Mouse (Mus musculus) neural tube, embryonic 11.5 days (tissue): Measurements from ENCODE around the gene Rasgrp3. TPM values are rescaled to one million over a fixed set of nuclear protein-coding genes. Genes with fewer than 3 reads are reported as not detected.

Experiments
- ATAC-seq: fragments of 200-750 bp; cut with Nextera tagmentation; 2 replicates; pipeline ENCODE4 v1.8.0; 2017; ENCODE audit warnings: moderate number of reproducible peaks, mild to moderate bottlenecking, moderate TSS enrichment, moderate library complexity; ENCODE audit not compliant: insufficient read depth, low FRiP score, low TSS enrichment
- DNase-seq: peaks from one replicate; pipeline ENCODE4 v3.0.0-alpha.2; 2015; ENCODE audit warnings: low spot score
- H3K27ac ChIP-seq: fragments of 300-500 bp; sonication (generic); 2 replicates; pipeline ENCODE4 v1.5.1; 2014; ENCODE audit warnings: low read depth, mild to moderate bottlenecking, low read length
- H3K27me3 ChIP-seq: fragments of 300-500 bp; sonication (generic); 2 replicates; pipeline ENCODE4 v1.6.1; 2014; ENCODE audit warnings: mild to moderate bottlenecking, low read length, mixed read lengths; ENCODE audit not compliant: control insufficient read depth, insufficient read depth
- H3K36me3 ChIP-seq: fragments of 300-500 bp; sonication (generic); 2 replicates; pipeline ENCODE4 v1.6.1; 2014; ENCODE audit warnings: mild to moderate bottlenecking, low read length, moderate library complexity, mixed read lengths; ENCODE audit not compliant: control insufficient read depth, insufficient read depth
- H3K4me1 ChIP-seq: fragments of 300-500 bp; sonication (generic); 2 replicates; pipeline ENCODE4 v1.6.1; 2014; ENCODE audit warnings: low read length, mixed read lengths; ENCODE audit not compliant: control insufficient read depth, insufficient read depth
- H3K4me2 ChIP-seq: fragments of 300-500 bp; sonication (generic); 2 replicates; pipeline ENCODE4 v1.6.1; 2014; ENCODE audit warnings: low read depth, mild to moderate bottlenecking, moderate library complexity
- H3K4me3 ChIP-seq: fragments of 300-500 bp; sonication (generic); 2 replicates; pipeline ENCODE4 v1.5.1; 2014; ENCODE audit warnings: low read depth, low read length
- H3K9ac ChIP-seq: fragments of 300-500 bp; sonication (generic); 2 replicates; pipeline ENCODE4 v1.6.1; 2014; ENCODE audit warnings: mild to moderate bottlenecking, low read length
- H3K9me3 ChIP-seq: fragments of 300-500 bp; sonication (generic); 2 replicates; pipeline ENCODE4 v1.6.1; 2016; ENCODE audit warnings: low read length; ENCODE audit not compliant: control insufficient read depth
- WGBS: fragments of 180-500 bp; shearing (Covaris S2); extraction: QIAGEN DNeasy Blood & Tissue Kit; methylation state at CpG from one replicate; pipeline ENCODE4 v1.1.7; 2014; 5-methylcytosine and 5-hydroxymethylcytosine counted together
- polyA plus RNA-seq: library from polyadenylated mRNA; unstranded; fragments of >200 nt; fragmentation: Nextera tagmentation; extraction: Ambion mirVana; gene quantifications from 2 replicates; pipeline ENCODE4 v1.2.1, GENCODE M21; 2014

Gene Rasgrp3
- polyA plus RNA-seq, 1 experiment from 2014 or later, result 11.6 TPM

DNA sequence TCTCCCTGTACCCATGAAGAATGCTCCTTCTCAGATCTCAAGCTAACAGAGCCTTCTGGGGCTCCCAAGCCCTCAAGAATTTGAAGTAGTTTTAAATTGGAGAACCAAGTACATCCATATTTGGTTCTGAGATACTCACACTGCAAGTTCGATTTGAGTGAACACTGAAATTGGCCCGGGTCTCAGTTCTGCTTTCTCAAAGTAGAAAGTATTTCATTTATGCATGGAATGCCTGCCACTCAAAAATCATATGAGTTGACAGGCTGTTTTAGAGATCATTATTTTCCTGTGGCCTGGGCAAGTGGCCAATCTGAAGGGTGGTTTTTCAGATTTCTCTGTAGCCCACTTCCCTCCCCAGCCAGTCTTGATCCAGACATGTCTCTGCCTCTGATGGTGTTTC, 36.7 kb downstream of the Rasgrp3 start:
- DNase-seq, result no peak
- Histone ChIP-seq H3K4me1 (no peaks in the 10 kb centered on the region), H3K27ac (no peak overlapping the region), H3K4me3 (no peak overlapping the region), H3K9me3 (no peaks in the 10 kb centered on the region), H3K4me2 (no peak overlapping the region), H3K27me3 (no peaks in the 10 kb centered on the region), H3K36me3 (no peaks in the 10 kb centered on the region), H3K9ac (no peak overlapping the region)
- no peak for ATAC-seq
- 90% methylated on average over 2 of the region's 2 CpGs for WGBS

DNA sequence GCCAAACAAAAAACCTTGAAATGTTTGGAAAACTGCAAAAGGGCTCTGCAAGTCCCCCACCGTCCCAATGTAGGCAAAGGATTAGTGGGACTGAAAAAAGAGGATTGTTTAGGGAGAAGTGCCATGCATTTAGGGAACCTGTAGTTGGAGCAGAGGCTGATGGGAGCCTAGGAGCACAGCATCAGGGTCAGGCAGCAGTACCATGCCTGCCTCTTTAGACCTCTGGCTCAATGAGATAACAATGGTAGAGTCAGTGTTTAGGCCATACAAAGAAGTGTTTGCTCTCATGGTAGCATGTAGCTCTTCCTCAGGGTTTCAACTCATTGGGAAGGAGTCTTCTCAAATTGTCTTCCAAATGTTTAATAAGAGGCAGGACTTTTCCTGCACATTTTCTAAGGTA, 40.3 kb downstream of the Rasgrp3 start:
- WGBS, result 80% methylated on average over 1 of the region's 1 CpGs
- ATAC-seq, result no peak

DNA sequence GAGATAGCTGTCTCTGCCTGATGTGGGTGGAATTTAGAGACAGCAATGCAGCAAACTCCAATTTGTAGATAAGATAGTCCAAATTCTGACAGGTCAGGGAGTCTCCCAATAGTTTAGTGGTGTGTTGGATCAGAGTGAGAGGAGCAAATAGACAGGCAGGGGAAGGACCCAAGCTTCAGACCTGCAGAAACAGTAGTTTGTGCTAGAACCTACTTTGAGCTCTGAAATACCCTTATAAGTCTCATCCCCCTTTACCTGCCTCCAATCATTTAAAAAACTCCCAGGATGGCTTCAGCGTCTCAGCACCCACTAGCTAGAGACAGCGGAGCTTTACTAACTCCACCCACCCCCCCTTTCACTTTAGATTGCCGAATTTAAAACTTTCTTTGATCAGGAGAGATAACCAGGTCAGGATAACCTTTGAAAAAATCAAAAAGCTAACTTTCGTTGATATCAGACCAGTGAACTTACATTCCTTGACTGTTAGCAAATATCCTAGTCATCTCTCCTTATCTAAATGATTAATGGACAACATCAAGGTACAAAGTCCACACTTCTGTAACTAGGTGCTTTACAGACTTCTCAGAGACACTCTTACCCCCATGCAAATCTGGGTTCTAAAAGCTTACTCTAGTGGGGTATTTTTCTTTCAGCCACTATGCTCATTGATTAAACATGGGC, 41.2 kb downstream of the Rasgrp3 start:
- ATAC-seq, result no peak
- no peak overlapping the region for H3K4me3 ChIP-seq
- 84% methylated on average over 4 of the region's 4 CpGs for WGBS
- H3K36me3 ChIP-seq, result no peaks in the 10 kb centered on the region
- H3K9ac ChIP-seq, result no peak overlapping the region
- no peak overlapping the region for H3K4me2 ChIP-seq
- no peaks in the 10 kb centered on the region for H3K27me3 ChIP-seq
- H3K4me1 ChIP-seq, result no peaks in the 10 kb centered on the region
- H3K9me3 ChIP-seq, result no peaks in the 10 kb centered on the region
- no peak overlapping the region for H3K27ac ChIP-seq
- no peak for DNase-seq

More for the DNA sequence above, 40.3 kb downstream of the Rasgrp3 start:
- H3K9me3 ChIP-seq, result no peaks in the 10 kb centered on the region
- no peak overlapping the region for H3K27ac ChIP-seq
- no peaks in the 10 kb centered on the region for H3K4me1 ChIP-seq
- H3K27me3 ChIP-seq, result no peaks in the 10 kb centered on the region
- H3K9ac ChIP-seq, result no peak overlapping the region
- no peak for DNase-seq
- H3K4me2 ChIP-seq, result no peak overlapping the region
- no peaks in the 10 kb centered on the region for H3K36me3 ChIP-seq
- H3K4me3 ChIP-seq, result no peak overlapping the region

DNA sequence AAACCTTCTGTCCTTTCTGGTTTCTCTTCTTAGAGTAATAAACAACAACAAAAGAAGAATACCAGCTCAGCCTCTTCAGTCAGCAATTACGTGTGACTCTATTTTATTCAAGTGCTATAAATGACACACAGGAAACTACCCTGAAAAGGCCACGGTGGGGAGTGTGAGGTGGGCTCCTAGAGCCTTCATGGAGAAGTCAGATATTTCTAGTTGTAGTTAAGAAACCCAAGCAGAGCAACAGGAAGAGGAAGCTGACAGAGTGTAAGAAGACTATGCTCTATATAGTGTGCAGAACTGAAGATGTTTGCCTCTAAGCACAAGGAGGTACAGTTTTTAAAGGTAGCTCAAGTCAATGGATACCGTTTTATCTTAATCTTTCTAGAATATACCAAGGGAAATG, 42.0 kb downstream of the Rasgrp3 start:
- Histone ChIP-seq H3K4me3 (no peak overlapping the region), H3K9me3 (no peaks in the 10 kb centered on the region), H3K4me2 (no peak overlapping the region), H3K27me3 (no peaks in the 10 kb centered on the region), H3K4me1 (no peaks in the 10 kb centered on the region), H3K9ac (no peak overlapping the region), H3K27ac (no peak overlapping the region), H3K36me3 (no peaks in the 10 kb centered on the region)
- 53% methylated on average over 3 of the region's 3 CpGs for WGBS
- no peak for ATAC-seq
- DNase-seq, result no peak

DNA sequence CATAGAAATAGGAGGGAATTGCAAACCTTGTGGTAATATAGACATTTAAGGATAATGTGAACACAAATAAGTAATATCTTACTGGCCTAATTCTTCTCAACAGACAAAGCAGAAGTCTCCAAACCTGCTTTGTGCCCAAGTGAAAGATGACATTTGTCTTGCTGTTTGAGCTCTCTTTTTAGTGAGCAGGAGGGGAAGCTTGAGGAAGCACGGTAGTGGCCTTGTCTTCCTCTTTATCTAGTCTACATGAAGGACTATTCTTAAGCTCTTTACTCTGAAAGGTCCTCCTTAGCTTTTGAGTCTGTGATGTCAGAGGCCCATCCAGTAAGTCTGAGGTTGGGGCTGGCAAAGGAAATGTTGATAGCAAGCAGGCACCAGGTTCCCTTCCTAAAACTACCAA, 43.1 kb downstream of the Rasgrp3 start:
- ATAC-seq, result no peak
- Histone ChIP-seq H3K36me3 (no peaks in the 10 kb centered on the region), H3K9me3 (no peaks in the 10 kb centered on the region), H3K4me3 (no peak overlapping the region), H3K27me3 (no peaks in the 10 kb centered on the region), H3K4me1 (no peaks in the 10 kb centered on the region), H3K27ac (no peak overlapping the region), H3K4me2 (no peak overlapping the region), H3K9ac (no peak overlapping the region)
- DNase-seq, result no peak
- 90% methylated on average over 1 of the region's 1 CpGs for WGBS

DNA sequence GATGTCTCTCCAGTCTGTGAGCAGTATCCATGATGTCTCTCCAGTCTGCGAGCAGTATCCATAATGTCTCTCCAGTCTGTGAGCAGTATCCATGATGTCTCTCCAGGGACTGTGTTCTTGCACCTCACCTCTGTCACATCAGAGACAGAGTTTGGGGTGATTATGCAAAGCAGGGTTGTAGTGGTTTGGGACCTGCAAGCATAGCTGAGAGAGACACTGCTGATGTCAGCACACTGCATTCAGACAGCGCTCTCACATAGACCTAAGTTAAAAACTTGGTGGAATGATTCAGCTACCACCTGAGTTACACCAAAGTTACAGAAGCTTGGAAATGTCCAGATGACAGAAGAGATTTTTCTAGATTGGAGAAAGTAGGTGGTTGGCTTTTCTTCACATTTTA, 44.0 kb downstream of the Rasgrp3 start:
- ATAC-seq (no peak), DNase-seq (no peak)
- Histone ChIP-seq H3K4me1 (no peaks in the 10 kb centered on the region), H3K4me2 (no peak overlapping the region), H3K9me3 (no peaks in the 10 kb centered on the region), H3K4me3 (no peak overlapping the region), H3K36me3 (no peaks in the 10 kb centered on the region), H3K9ac (no peak overlapping the region), H3K27ac (no peak overlapping the region), H3K27me3 (no peaks in the 10 kb centered on the region)
- 89% methylated on average over 2 of the region's 2 CpGs for WGBS

DNA sequence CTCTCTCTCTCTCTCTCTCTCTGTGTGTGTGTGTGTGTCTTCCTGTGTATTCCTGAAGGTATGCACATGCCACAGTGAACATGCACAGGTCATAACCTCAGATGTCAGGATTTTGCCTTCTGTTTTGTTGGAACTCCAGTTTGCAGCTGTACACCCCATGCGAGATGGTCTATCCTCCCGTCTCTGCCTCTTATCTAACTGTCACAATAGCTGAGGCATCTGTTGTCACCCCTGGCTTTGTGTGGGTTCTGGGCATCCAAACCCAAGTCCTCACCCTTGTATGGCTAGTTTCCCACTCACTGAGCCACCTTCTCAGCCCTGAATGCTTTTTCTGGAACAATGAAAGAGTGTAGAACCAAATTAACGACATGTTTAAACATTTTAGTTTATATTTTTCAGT, 44.7 kb downstream of the Rasgrp3 start:
- Histone ChIP-seq H3K36me3 (no peaks in the 10 kb centered on the region), H3K4me3 (no peak overlapping the region), H3K27me3 (no peaks in the 10 kb centered on the region), H3K9me3 (no peaks in the 10 kb centered on the region), H3K4me2 (no peak overlapping the region), H3K9ac (no peak overlapping the region), H3K4me1 (no peaks in the 10 kb centered on the region), H3K27ac (no peak overlapping the region)
- WGBS, result 85% methylated on average over 3 of the region's 3 CpGs
- no peak for DNase-seq
- ATAC-seq, result no peak

DNA sequence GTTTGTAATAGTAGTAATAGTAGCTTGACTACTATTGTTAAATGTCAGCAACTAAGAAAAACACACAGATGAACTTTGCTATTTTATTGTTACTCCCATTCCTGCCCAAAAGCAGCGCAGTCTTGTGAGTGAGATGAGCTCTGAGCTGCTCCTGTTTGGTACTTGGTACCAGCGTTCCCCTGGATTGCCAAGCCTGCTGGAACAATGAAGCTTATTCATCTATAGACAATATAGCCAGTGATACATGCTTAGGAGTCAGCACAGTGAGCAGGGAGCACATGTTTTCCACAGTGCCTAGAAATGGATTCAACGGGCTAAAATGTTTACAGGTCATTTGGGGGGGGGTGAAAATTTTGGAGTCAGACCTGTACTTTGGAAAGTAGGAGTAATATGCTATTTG, 50.5 kb downstream of the Rasgrp3 start:
- Histone ChIP-seq H3K27me3 (no peaks in the 10 kb centered on the region), H3K27ac (no peak overlapping the region), H3K4me1 (no peaks in the 10 kb centered on the region), H3K36me3 (no peaks in the 10 kb centered on the region), H3K4me3 (no peak overlapping the region), H3K9ac (no peak overlapping the region), H3K9me3 (no peaks in the 10 kb centered on the region), H3K4me2 (no peak overlapping the region)
- ATAC-seq (no peak), DNase-seq (no peak)
- 72% methylated on average over 3 of the region's 3 CpGs for WGBS

DNA sequence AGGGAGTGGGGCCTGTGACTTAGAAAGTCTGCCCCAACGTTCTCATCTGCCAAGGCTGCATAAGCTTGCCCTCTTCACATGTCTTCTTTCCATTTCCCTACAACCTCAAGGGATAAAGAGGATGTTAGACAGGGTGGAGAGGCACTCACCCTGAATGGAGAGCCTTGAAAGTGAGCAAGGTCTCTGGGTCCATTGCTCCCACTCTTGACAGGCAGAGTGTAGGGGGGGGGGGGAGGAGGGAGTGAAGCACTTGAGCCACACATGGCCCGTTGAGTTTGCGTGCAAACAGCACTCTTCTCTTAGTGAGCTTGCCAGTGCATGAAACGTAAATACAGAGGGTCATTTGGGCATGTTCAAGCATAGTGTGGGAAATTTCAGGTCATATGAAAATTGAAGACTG, 59.5 kb downstream of the Rasgrp3 start:
- no peak overlapping the region for H3K9ac ChIP-seq
- 88% methylated on average over 4 of the region's 4 CpGs for WGBS
- no peak for DNase-seq
- H3K27me3 ChIP-seq, result no peaks in the 10 kb centered on the region
- no peak overlapping the region for H3K4me3 ChIP-seq
- no peak overlapping the region for H3K27ac ChIP-seq
- ATAC-seq, result no peak
- H3K4me2 ChIP-seq, result no peak overlapping the region
- H3K4me1 ChIP-seq, result no peaks in the 10 kb centered on the region
- H3K36me3 ChIP-seq, result no peaks in the 10 kb centered on the region
- H3K9me3 ChIP-seq, result no peaks in the 10 kb centered on the region
